Mouse (Mus musculus) retina, postnatal 1 day (tissue): ENCODE data around the gene Pcna.

Source experiments
- DNase-seq: peaks from one replicate; pipeline ENCODE4 v3.0.0-alpha.2; 2012

The Pcna gene

GRCm38 (mm10) chr2:132232413-132232945 lies 20.6 kb downstream of the Pcna start:
- no peak for DNase-seq

- no peak for DNase-seq
These were observed 28.8 kb downstream of the Pcna start for GRCm38 (mm10) chr2:132224359-132224758.

- DNase-seq = no peak
These were observed 31.5 kb downstream of the Pcna start for GRCm38 (mm10) chr2:132221611-132222073.

GRCm38 (mm10) chr2:132211995-132212656 lies 41.0 kb downstream of the Pcna start:
- no peak for DNase-seq

GRCm38 (mm10) chr2:132210806-132211312 lies 42.3 kb downstream of the Pcna start:
- peak; percentile 4 for DNase-seq

GRCm38 (mm10) chr2:132208246-132208881 lies 44.8 kb downstream of the Pcna start:
- DNase-seq = no peak

- no peak for DNase-seq
These were observed 46.7 kb downstream of the Pcna start for GRCm38 (mm10) chr2:132206316-132206881.

GRCm38 (mm10) chr2:132205549-132205948 lies 47.6 kb downstream of the Pcna start:
- DNase-seq = no peak

- DNase-seq = no peak
These were observed 49.3 kb downstream of the Pcna start for GRCm38 (mm10) chr2:132203773-132204172.

GRCm38 (mm10) chr2:132203186-132203585 lies 49.9 kb downstream of the Pcna start:
- DNase-seq = no peak
